10 mouse cellular contexts compared by ENCODE assay signal in genomic region chr4:139054300-139054923, GRCm38 (mm10). TPM values are rescaled to one million over a fixed set of nuclear protein-coding genes. Genes with fewer than 3 reads are reported as not detected.
DNase-seq lines count a peak whose midpoint lies in the region; ATAC-seq and TF ChIP-seq lines count a peak whose summit lies in the region.
"Had no signal": no experiment of that assay in that cellular context is flagged by ENCODE, and none has a peak within 500 bp of the region (broad histone marks: within the 10 kb centered on the region; RNA-seq: fewer than 3 reads in every experiment).

No protein-coding gene starts in this region.

- no peaks in the 10 kb centered on the region for H3K9me3 ChIP-seq in heart, postnatal 0 days (replicated peaks; ENCODE audit: control insufficient read depth, low read length)
- no peaks in the 10 kb centered on the region for H3K9me3 ChIP-seq in heart, embryonic 11.5 days (replicated peaks; ENCODE audit: control insufficient read depth, low read length)
- no peaks in the 10 kb centered on the region for H3K9me3 ChIP-seq in forebrain, embryonic 13.5 days (replicated peaks)
- H3K9me3 ChIP-seq: kidney, embryonic 15.5 days; lung, embryonic 15.5 days had no signal

- H3K4me1 ChIP-seq in heart, postnatal 0 days (ENCODE audit: control insufficient read depth, insufficient read depth): peaks cover 14% of the 10 kb centered on the region; the same call in 1 of the 2 replicates
- H3K4me1 ChIP-seq in heart, embryonic 11.5 days (ENCODE audit: control insufficient read depth, insufficient read depth, low read length): 0 out of 2 replicates have a peak, but pooled peaks cover 4% of the 10 kb centered on the region
- peaks cover 43% of the 10 kb centered on the region for H3K4me1 ChIP-seq in forebrain, embryonic 13.5 days
- no peaks in the 10 kb centered on the region for H3K4me1 ChIP-seq in kidney, adult 2 months (ENCODE audit: control insufficient read depth, insufficient read depth, low read length)
- H3K4me1 ChIP-seq: kidney, embryonic 15.5 days; lung, embryonic 15.5 days had no signal

- no peak overlapping the region for H3K9ac ChIP-seq in heart, postnatal 0 days (replicated peaks; ENCODE audit: low read depth, low read length)
- H3K9ac ChIP-seq in heart, embryonic 11.5 days (ENCODE audit: low read depth, low read length): no peak overlapping the region
- H3K9ac ChIP-seq in forebrain, embryonic 13.5 days: no peak overlapping the region
- H3K9ac ChIP-seq: kidney, embryonic 15.5 days; lung, embryonic 15.5 days had no signal

- H3K27me3 ChIP-seq in heart, postnatal 0 days (ENCODE audit: control insufficient read depth, insufficient read depth, low read length): no peaks in the 10 kb centered on the region
- H3K27me3 ChIP-seq in heart, embryonic 11.5 days (ENCODE audit: control insufficient read depth, insufficient read depth, low read length): no peaks in the 10 kb centered on the region; the same call in 1 of the 2 replicates
- H3K27me3 ChIP-seq in forebrain, embryonic 13.5 days: peaks cover 40% of the 10 kb centered on the region
- H3K27me3 ChIP-seq in kidney, adult 2 months (replicated peaks; ENCODE audit: control insufficient read depth, insufficient read depth, low read length): no peaks in the 10 kb centered on the region
- H3K27me3 ChIP-seq: kidney, embryonic 15.5 days; lung, embryonic 15.5 days had no signal

- no peak for TF ChIP-seq EP300 in heart, postnatal 0 days (IDR thresholded peaks at IDR 0.05; ENCODE audit: low read depth)

- DNase-seq in heart, postnatal 0 days (ENCODE audit: low spot score): peak; percentile 70
- DNase-seq in layer of hippocampus, adult 8-10 months (ENCODE audit: low spot score in 2 of 2): peak; percentile 70 to 71
- peak; percentile 64 for DNase-seq in retina, embryonic 14.5 days (ENCODE audit: low spot score)
- no peak for DNase-seq in gastrocnemius, postnatal 10 days
- no peak for DNase-seq in kidney, adult 2 months
- no peak for DNase-seq in spleen, postnatal 14 days (ENCODE audit: low spot score in 2 of 2)

- WGBS in heart, postnatal 0 days: 37% methylated on average over 9 of the region's 9 CpGs
- 39% methylated on average over 9 of the region's 9 CpGs for WGBS in heart, embryonic 11.5 days (ENCODE audit: insufficient replicate concordance)
- WGBS in forebrain, embryonic 13.5 days: 32% methylated on average over 9 of the region's 9 CpGs
- 70% methylated on average over 9 of the region's 9 CpGs for WGBS in kidney, adult 2 months

- no peak for TF ChIP-seq POLR2A in kidney, adult 2 months (IDR thresholded peaks at IDR 0.05; ENCODE audit: low read depth, low read length)

- peak; percentile 56 for TF ChIP-seq CTCF in heart, postnatal 0 days (IDR thresholded peaks at IDR 0.05; ENCODE audit: low read depth)
- TF ChIP-seq CTCF in kidney, adult 2 months (conservative IDR thresholded peaks at IDR 0.05; ENCODE audit: insufficient read depth, insufficient read length, low read depth, low read length): no peak

- no peaks in the 10 kb centered on the region for H3K36me3 ChIP-seq in heart, postnatal 0 days (replicated peaks; ENCODE audit: control insufficient read depth, insufficient read depth, low read length)
- H3K36me3 ChIP-seq in heart, embryonic 11.5 days (ENCODE audit: control insufficient read depth, insufficient read depth, low read length): no peaks in the 10 kb centered on the region
- H3K36me3 ChIP-seq in forebrain, embryonic 13.5 days (ENCODE audit: poor library complexity, severe bottlenecking): no peaks in the 10 kb centered on the region
- H3K36me3 ChIP-seq in kidney, adult 2 months (ENCODE audit: control insufficient read depth, insufficient read depth, low read length): no peaks in the 10 kb centered on the region
- H3K36me3 ChIP-seq: kidney, embryonic 15.5 days; lung, embryonic 15.5 days had no signal

- ATAC-seq in heart, postnatal 0 days (ENCODE audit: insufficient read depth, low read depth): peak; percentile 84
- no peak for ATAC-seq in heart, embryonic 11.5 days (replicated peaks; ENCODE audit: insufficient number of reproducible peaks, low FRiP score, low TSS enrichment)
- ATAC-seq in forebrain, embryonic 13.5 days: peak; percentile 83

- H3K4me3 ChIP-seq in heart, postnatal 0 days (ENCODE audit: low read depth, low read length): no peak overlapping the region
- no peak overlapping the region for H3K4me3 ChIP-seq in heart, embryonic 11.5 days (ENCODE audit: low read depth, low read length)
- no peak overlapping the region for H3K4me3 ChIP-seq in forebrain, embryonic 13.5 days
- no peak overlapping the region for H3K4me3 ChIP-seq in kidney, adult 2 months (ENCODE audit: insufficient read depth, low read depth, low read length)
- H3K4me3 ChIP-seq: kidney, embryonic 15.5 days; lung, embryonic 15.5 days had no signal

- no peak overlapping the region for H3K27ac ChIP-seq in heart, postnatal 0 days (ENCODE audit: low read depth)
- no peak overlapping the region for H3K27ac ChIP-seq in heart, embryonic 11.5 days (ENCODE audit: low read depth, low read length)
- peak overlapping the region; percentile 54 for H3K27ac ChIP-seq in forebrain, embryonic 13.5 days
- H3K27ac ChIP-seq in kidney, adult 2 months (ENCODE audit: insufficient read depth, low read depth, low read length): no peak overlapping the region
- H3K27ac ChIP-seq: kidney, embryonic 15.5 days; lung, embryonic 15.5 days had no signal

- H3K4me2 ChIP-seq in heart, postnatal 0 days (ENCODE audit: low read depth, low read length): no peak overlapping the region
- H3K4me2 ChIP-seq in heart, embryonic 11.5 days: no peak overlapping the region
- peak overlapping the region; percentile 25 for H3K4me2 ChIP-seq in forebrain, embryonic 13.5 days
- H3K4me2 ChIP-seq: kidney, embryonic 15.5 days; lung, embryonic 15.5 days had no signal

RNA-seq across cellular contexts. Expression of gene Htr6, which starts 21.0 kb away (rescaled TPM):
- total RNA-seq in heart, postnatal 0 days (2014; rRNA removed; ENCODE audit: low replicate concordance): not detected in 2 replicates
- not detected in 2 replicates for polyA plus RNA-seq in heart, postnatal 0 days (2015; fragmentation: Nextera tagmentation; extraction: Ambion mirVana)
- polyA plus RNA-seq in heart, embryonic 11.5 days (2014; fragmentation: Nextera tagmentation; extraction: Ambion mirVana): not detected in 2 replicates
- 0.11 and 0.18 TPM in 2 replicates for polyA plus RNA-seq in forebrain, embryonic 13.5 days (2015; fragmentation: Nextera tagmentation; extraction: Ambion mirVana)
- total RNA-seq in layer of hippocampus, adult 8-10 months (2022): 1 to 10 TPM; 7.0 to 8.3 (median 8.0) TPM
- total RNA-seq in gastrocnemius, postnatal 10 days (2021): not detected
- polyA plus RNA-seq in kidney, adult 2 months (2012; rRNA removed): not detected in 2 replicates
- polyA plus RNA-seq: kidney, embryonic 15.5 days; lung, embryonic 15.5 days had no signal

RNA-seq across cellular contexts. Expression of gene Nbl1, which starts 38.4 kb away (rescaled TPM):
- total RNA-seq in heart, postnatal 0 days (2014; rRNA removed; ENCODE audit: low replicate concordance): 33.2 and 55.8 TPM in 2 replicates
- 14.2 and 16.8 TPM in 2 replicates for polyA plus RNA-seq in heart, postnatal 0 days (2015; fragmentation: Nextera tagmentation; extraction: Ambion mirVana)
- polyA plus RNA-seq in heart, embryonic 11.5 days (2014; fragmentation: Nextera tagmentation; extraction: Ambion mirVana): 6.3 and 7.2 TPM in 2 replicates
- polyA plus RNA-seq in forebrain, embryonic 13.5 days (2015; fragmentation: Nextera tagmentation; extraction: Ambion mirVana): 12.5 and 17.1 TPM in 2 replicates
- 10 to 100 TPM; 72.3 to 84.6 (median 79.2) TPM for total RNA-seq in layer of hippocampus, adult 8-10 months (2022)
- 10 to 100 TPM; 51.0 to 51.1 TPM for total RNA-seq in gastrocnemius, postnatal 10 days (2021)
- 35.7 and 42.9 TPM in 2 replicates for polyA plus RNA-seq in kidney, adult 2 months (2012; rRNA removed)

Comparison
In these comparisons a context has a peak if more than half of its experiments do, and no peak if none do; other contexts are left out.
1. DNase-seq: peak in heart, postnatal 0 days (single experiment), layer of hippocampus, adult 8-10 months (2 of 2) and retina, embryonic 14.5 days (single experiment); none in gastrocnemius, postnatal 10 days (single experiment), kidney, adult 2 months (single experiment) and spleen, postnatal 14 days (0 of 2).